Mouse (Mus musculus): ENCODE data around the gene Dlg2. TPM values are rescaled to one million over a fixed set of nuclear protein-coding genes. Genes with fewer than 3 reads are reported as not detected.

The Dlg2 gene
- polyA plus RNA-seq, 1 experiment from 2014 or later, result 3.8 TPM

- no peak for DNase-seq (ENCODE audit: low spot score)
- WGBS, result 80% methylated on average over 5 of the region's 5 CpGs
- H3K27ac ChIP-seq, result no peak overlapping the region
- no peaks in the 10 kb centered on the region for H3K27me3 ChIP-seq (ENCODE audit: insufficient read depth, poor library complexity, severe bottlenecking)
- H3K4me3 ChIP-seq, result no peak overlapping the region
- H3K4me1 ChIP-seq, result no peaks in the 10 kb centered on the region
- no peaks in the 10 kb centered on the region for H3K9me3 ChIP-seq
- H3K36me3 ChIP-seq, result no peaks in the 10 kb centered on the region
Measured at GRCm38 (mm10) chr7:92383913-92384484, 1907.5 kb downstream of the Dlg2 start.

GRCm38 (mm10) chr7:92392052-92392640 lies 1915.7 kb downstream of the Dlg2 start:
- H3K27ac ChIP-seq, result no peak overlapping the region
- DNase-seq (ENCODE audit: low spot score), result no peak
- 81% methylated on average over 6 of the region's 6 CpGs for WGBS

DNA sequence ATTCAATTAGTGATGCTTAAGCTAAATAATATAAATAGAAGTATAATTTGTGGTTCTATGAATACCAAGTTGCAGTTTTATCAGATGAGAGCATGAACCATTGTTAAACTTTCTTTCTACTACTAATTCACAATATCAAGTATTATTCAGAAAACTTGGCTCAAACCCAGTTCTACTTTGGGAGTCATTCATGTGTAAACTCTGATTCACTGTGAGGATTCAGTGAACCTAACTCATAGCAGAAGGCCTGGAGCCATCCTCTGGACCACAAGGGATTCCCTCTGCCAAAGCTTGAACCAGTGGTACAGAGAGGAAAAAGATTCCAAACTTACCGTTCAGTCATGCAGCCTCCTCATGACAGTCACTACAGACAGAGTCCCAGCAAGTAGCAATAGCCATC lies 1920.3 kb downstream of the Dlg2 start:
- H3K4me1 ChIP-seq, result no peaks in the 10 kb centered on the region
- 80% methylated on average over 1 of the region's 1 CpGs for WGBS
- H3K27me3 ChIP-seq (ENCODE audit: insufficient read depth, poor library complexity, severe bottlenecking), result no peaks in the 10 kb centered on the region
- no peak overlapping the region for H3K4me3 ChIP-seq
- DNase-seq (ENCODE audit: low spot score), result no peak
- H3K9me3 ChIP-seq, result no peaks in the 10 kb centered on the region
- H3K36me3 ChIP-seq, result no peaks in the 10 kb centered on the region
- no peak overlapping the region for H3K27ac ChIP-seq

More at GRCm38 (mm10) chr7:92392052-92392640, 1915.7 kb downstream of the Dlg2 start:
- Histone ChIP-seq H3K36me3 (no peaks in the 10 kb centered on the region), H3K9me3 (no peaks in the 10 kb centered on the region), H3K4me1 (no peaks in the 10 kb centered on the region), H3K27me3 (ENCODE audit: insufficient read depth, poor library complexity, severe bottlenecking) (no peaks in the 10 kb centered on the region), H3K4me3 (no peak overlapping the region)

DNA sequence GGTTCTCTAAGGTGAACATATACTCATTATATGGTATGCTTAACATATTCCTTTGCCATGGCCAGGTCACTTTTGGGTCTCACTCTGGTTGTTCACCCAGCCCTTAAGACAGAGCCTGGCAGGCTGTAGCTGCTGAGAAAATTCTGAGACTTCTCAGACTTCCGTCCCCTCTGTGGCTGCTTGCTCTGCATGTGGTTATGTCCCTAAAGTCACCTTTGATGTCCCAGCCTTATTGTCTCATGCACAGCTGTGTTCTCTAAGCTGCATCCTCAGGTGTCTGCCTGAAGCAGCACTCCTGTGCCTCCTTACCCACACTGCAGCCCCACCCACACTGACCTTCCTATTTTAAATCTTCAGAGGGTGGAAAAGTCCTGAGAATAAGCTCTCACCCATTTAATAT lies 1922.4 kb downstream of the Dlg2 start:
- DNase-seq (ENCODE audit: low spot score), result no peak
- Histone ChIP-seq H3K27ac (no peak overlapping the region), H3K9me3 (no peaks in the 10 kb centered on the region), H3K4me1 (no peaks in the 10 kb centered on the region), H3K36me3 (no peaks in the 10 kb centered on the region), H3K27me3 (ENCODE audit: insufficient read depth, poor library complexity, severe bottlenecking) (no peaks in the 10 kb centered on the region), H3K4me3 (no peak overlapping the region)
- WGBS, result 70% methylated on average over 1 of the region's 1 CpGs

DNA sequence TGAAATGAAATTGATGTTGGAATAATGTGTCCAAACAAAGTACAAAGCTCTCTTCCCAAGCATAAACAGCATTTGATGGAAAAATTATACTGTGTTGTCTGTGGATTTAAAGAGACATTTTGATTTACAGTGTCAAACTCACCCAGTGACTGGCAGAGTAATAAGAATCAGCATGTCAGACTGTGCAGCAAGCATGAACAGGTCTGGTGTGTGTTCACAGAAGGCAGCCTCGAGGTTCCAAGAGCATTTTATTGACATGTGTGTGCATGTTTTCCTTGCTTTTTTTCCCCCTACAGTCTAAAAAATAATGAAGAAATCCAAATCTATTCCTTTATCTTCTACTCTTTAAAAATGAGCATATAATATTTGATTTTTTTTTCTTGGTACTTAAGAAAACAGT lies 1924.1 kb downstream of the Dlg2 start:
- no peak for DNase-seq (ENCODE audit: low spot score)
- Histone ChIP-seq H3K4me1 (no peaks in the 10 kb centered on the region), H3K9me3 (no peaks in the 10 kb centered on the region), H3K27me3 (ENCODE audit: insufficient read depth, poor library complexity, severe bottlenecking) (no peaks in the 10 kb centered on the region), H3K4me3 (no peak overlapping the region), H3K36me3 (no peaks in the 10 kb centered on the region), H3K27ac (no peak overlapping the region)
- 53% methylated on average over 1 of the region's 1 CpGs for WGBS

DNA sequence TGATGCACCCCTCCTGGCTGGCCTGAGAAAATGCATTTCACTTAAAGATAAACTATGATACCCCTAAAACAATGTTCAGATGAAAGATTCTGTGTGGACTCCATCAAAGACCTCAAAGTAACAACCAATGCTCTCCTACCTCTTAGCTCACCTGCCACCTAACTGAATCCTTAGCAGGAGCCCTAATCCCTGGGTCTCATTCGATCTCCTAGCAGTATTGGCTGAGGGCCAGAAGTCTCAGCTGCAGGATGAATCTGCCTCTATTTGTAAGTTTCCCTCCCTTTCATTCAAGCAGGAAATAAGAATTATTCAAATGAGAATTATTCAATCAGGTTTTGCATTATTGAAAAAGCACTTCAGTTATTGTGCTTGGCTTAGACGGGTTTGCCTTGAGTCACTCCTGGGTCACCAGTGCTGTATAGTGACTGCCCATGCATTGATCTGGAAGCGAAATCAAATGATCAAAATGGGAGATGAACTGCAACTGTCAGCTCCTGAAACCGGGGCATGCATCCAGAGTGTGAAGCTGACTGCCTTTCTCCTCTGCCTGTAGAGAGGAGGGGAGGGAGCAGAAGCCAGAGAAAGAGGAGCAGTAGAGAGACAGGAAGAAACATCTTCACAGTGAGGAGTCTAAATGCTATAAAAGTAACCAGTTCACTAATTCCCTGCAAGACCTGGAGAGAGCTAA lies 1924.7 kb downstream of the Dlg2 start:
- no peaks in the 10 kb centered on the region for H3K9me3 ChIP-seq
- no peaks in the 10 kb centered on the region for H3K27me3 ChIP-seq (ENCODE audit: insufficient read depth, poor library complexity, severe bottlenecking)
- H3K36me3 ChIP-seq, result no peaks in the 10 kb centered on the region
- no peaks in the 10 kb centered on the region for H3K4me1 ChIP-seq
- WGBS, result 63% methylated on average over 4 of the region's 4 CpGs
- no peak overlapping the region for H3K4me3 ChIP-seq
- no peak overlapping the region for H3K27ac ChIP-seq
- no peak for DNase-seq (ENCODE audit: low spot score)

GRCm38 (mm10) chr7:92408479-92408878 lies 1932.0 kb downstream of the Dlg2 start:
- H3K27me3 ChIP-seq (ENCODE audit: insufficient read depth, poor library complexity, severe bottlenecking), result no peaks in the 10 kb centered on the region
- DNase-seq (ENCODE audit: low spot score), result no peak
- WGBS, result 56% methylated on average over 5 of the region's 5 CpGs

DNA sequence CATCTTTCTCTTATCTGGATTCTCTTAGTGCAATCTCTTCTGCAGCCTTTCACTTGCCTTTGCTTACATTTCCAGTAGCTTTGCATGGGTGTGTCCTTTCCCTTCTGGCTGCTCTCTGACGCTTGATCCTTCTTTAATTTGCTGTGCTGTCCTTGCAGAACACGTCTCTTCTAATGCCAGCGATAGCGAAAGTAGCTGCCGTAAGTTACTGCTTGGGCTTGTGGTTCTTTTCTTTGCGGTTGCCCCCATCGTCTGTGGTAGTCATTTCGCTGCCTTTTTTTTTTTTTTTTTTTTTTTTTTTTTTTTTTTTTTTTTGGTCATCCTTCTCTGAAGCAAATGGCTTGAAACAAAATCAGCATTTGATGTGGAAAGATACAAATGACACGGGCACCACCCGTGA lies 1944.0 kb downstream of the Dlg2 start:
- 78% methylated on average over 10 of the region's 10 CpGs for WGBS
- Histone ChIP-seq H3K4me1 (no peaks in the 10 kb centered on the region), H3K27me3 (ENCODE audit: insufficient read depth, poor library complexity, severe bottlenecking) (no peaks in the 10 kb centered on the region), H3K27ac (no peak overlapping the region), H3K36me3 (no peaks in the 10 kb centered on the region), H3K4me3 (no peak overlapping the region), H3K9me3 (no peaks in the 10 kb centered on the region)
- no peak for DNase-seq (ENCODE audit: low spot score)

More at GRCm38 (mm10) chr7:92408479-92408878, 1932.0 kb downstream of the Dlg2 start:
- no peak overlapping the region for H3K4me3 ChIP-seq
- H3K27ac ChIP-seq, result no peak overlapping the region
- H3K9me3 ChIP-seq, result no peaks in the 10 kb centered on the region
- H3K36me3 ChIP-seq, result no peaks in the 10 kb centered on the region
- H3K4me1 ChIP-seq, result no peaks in the 10 kb centered on the region

GRCm38 (mm10) chr7:92423017-92423416 lies 1946.5 kb downstream of the Dlg2 start:
- Histone ChIP-seq H3K36me3 (no peaks in the 10 kb centered on the region), H3K27me3 (ENCODE audit: insufficient read depth, poor library complexity, severe bottlenecking) (no peaks in the 10 kb centered on the region), H3K9me3 (no peaks in the 10 kb centered on the region), H3K4me1 (0 out of 2 replicates have a peak, but pooled peaks cover 6% of the 10 kb centered on the region), H3K27ac (no peak overlapping the region), H3K4me3 (no peak overlapping the region)
- WGBS, result 93% methylated on average over 3 of the region's 3 CpGs
- DNase-seq (ENCODE audit: low spot score), result no peak

- Histone ChIP-seq H3K27me3 (ENCODE audit: insufficient read depth, poor library complexity, severe bottlenecking) (no peaks in the 10 kb centered on the region), H3K9me3 (no peaks in the 10 kb centered on the region), H3K4me1 (peaks cover 14% of the 10 kb centered on the region; the same call in 1 of the 2 replicates), H3K36me3 (no peaks in the 10 kb centered on the region), H3K27ac (no peak overlapping the region), H3K4me3 (no peak overlapping the region)
- no peak for DNase-seq (ENCODE audit: low spot score)
- WGBS, result 74% methylated on average over 3 of the region's 3 CpGs
Measured at GRCm38 (mm10) chr7:92424703-92425102, 1948.2 kb downstream of the Dlg2 start.

DNA sequence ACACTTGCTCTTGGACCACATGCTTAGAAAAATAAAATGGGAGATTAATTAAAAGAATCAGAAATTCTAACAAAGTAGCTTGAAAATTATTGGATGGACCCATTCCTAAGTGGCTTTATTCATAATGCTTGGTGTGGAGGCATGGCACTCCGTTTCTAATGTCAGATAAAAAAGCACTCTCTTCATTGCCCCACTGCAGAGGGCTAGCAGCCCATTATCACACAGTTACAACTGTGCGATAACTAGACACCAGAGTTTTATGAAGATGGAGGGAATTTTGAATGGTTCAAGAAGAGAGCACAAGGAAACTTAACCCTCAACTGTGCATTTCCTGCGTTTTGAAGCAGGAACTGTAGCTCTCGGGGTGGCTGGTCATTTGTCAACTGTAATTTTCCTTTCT lies 1950.8 kb downstream of the Dlg2 start:
- no peak for DNase-seq (ENCODE audit: low spot score)
- 71% methylated on average over 4 of the region's 4 CpGs for WGBS
- no peak overlapping the region for H3K4me3 ChIP-seq
- no peaks in the 10 kb centered on the region for H3K27me3 ChIP-seq (ENCODE audit: insufficient read depth, poor library complexity, severe bottlenecking)
- no peak overlapping the region for H3K27ac ChIP-seq
- H3K36me3 ChIP-seq, result no peaks in the 10 kb centered on the region
- H3K4me1 ChIP-seq, result peaks cover 18% of the 10 kb centered on the region; the same call in 1 of the 2 replicates
- no peaks in the 10 kb centered on the region for H3K9me3 ChIP-seq

DNA sequence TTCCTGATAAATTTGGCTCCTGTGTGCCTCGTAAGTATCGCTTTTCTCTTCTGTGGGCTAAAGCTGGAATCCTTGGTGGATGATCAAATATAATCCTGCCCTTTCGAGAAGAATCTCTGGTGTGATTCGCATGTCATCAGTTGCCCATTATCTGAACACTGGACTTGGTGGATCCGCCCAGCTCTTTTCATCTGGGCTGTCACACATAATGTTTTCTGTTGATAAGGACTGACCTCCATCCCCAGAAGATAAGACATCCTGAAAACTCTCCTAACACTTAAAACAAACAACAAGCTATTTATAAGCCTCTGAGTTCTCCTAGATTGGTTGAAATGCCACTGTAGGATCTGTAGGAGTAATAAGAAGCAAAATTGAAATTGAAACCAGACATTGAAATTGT lies 1952.2 kb downstream of the Dlg2 start:
- no peaks in the 10 kb centered on the region for H3K27me3 ChIP-seq (ENCODE audit: insufficient read depth, poor library complexity, severe bottlenecking)
- no peak for DNase-seq (ENCODE audit: low spot score)
- peaks cover 18% of the 10 kb centered on the region; the same call in 1 of the 2 replicates for H3K4me1 ChIP-seq
- no peaks in the 10 kb centered on the region for H3K36me3 ChIP-seq
- no peaks in the 10 kb centered on the region for H3K9me3 ChIP-seq
- 18% methylated on average over 5 of the region's 5 CpGs for WGBS
- H3K27ac ChIP-seq, result no peak overlapping the region
- H3K4me3 ChIP-seq, result no peak overlapping the region

GRCm38 (mm10) chr7:92430254-92430653 lies 1953.8 kb downstream of the Dlg2 start:
- no peak for DNase-seq (ENCODE audit: low spot score)
- H3K4me3 ChIP-seq, result no peak overlapping the region
- H3K27ac ChIP-seq, result no peak overlapping the region
- H3K4me1 ChIP-seq, result peaks cover 18% of the 10 kb centered on the region; the same call in 1 of the 2 replicates
- H3K27me3 ChIP-seq (ENCODE audit: insufficient read depth, poor library complexity, severe bottlenecking), result no peaks in the 10 kb centered on the region
- H3K36me3 ChIP-seq, result no peaks in the 10 kb centered on the region
- WGBS, result 30% methylated on average over 2 of the region's 2 CpGs
- H3K9me3 ChIP-seq, result no peaks in the 10 kb centered on the region
